Mouse (Mus musculus) heart, postnatal 0 days (tissue): ENCODE measurements at regions not wholly inside any gene's neighbourhood (a gene's known extent, or its start where the extent isn't known, plus 50 kb on each side); places are given as distances from the start of the nearest gene placed in this dataset.

Experiments used
- CTCF ChIP-seq: IDR thresholded peaks from 2 replicates; pipeline ENCODE4 v1.5.1; 2016; ENCODE audit warnings: antibody characterized with exemption, control low read depth, low read depth
- EP300 ChIP-seq: IDR thresholded peaks from 2 replicates; pipeline ENCODE4 v1.6.1; 2016; ENCODE audit warnings: antibody characterized with exemption, low read depth

- no peak for TF ChIP-seq CTCF
- no peak for TF ChIP-seq EP300
Observed at GRCm38 (mm10) chr3:81788915-81789314, 143.5 kb upstream of the Ctso start.
